Mouse (Mus musculus): ENCODE results near the gene Slc36a3.
A peak's percentile ranks its signal among the peaks of the same experiment; 100 is the strongest.

The Slc36a3 gene

DNA sequence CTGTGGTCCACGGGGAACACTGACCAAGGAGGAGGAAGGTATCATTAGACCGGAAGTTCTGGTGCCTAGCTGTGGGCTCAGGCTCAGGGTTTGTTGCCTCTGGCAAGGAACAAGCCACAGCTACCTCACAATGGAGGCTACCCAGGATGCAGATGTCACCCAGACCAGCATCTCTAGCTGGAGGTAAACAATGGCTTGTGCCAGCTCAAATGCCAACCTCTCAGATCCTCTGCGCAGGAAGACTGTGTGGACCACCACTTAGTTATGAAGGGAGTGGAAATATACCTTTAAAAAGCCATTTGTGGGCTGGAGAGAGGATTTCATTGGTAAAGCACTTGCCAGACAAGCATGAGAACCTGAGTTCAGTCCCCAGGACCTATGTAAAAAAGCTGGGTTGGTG, at the start of gene Slc36a3:
Gene Slc36a3 (minus strand): TSS at position 101 of the 400 bp plus-strand sequence.
- no peak for DNase-seq (ENCODE audit: low spot score)

DNA sequence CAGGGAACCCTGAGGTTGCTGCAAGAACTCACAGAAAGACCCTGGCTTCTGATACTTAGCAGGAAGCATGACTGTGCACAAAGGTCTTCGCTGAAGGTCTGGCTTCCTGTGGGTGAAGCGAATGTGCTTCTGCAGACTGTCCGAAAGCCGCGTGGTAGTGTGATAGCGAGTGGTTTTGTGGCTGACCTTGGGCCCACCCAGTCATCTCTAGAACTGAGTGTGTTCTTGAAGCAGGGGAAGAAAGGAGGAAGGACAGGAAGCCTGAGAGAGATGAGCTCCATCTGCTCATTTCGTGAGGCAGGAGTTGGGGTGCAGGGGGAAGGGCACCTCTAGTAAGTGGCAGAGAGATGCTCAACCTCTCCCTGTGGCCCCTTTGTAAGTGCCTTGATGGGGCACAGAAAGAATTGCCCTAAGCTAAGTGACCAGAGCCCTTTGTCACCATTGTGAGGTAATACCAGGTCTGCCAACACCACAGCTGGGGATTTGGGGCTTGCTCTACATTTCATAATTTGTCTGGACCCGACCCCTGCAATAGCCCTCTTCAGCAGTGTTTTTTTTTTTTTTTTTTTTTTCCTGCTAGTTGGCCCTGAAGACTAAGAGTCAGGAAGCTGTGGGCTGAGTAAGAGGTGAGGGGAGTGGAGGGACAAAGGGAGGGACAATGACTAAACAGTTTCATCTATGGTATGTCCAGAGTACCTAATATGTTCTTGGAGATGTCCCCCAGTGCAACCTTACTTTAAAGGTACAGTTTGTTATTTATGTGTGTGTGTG, 46.4 kb upstream of the Slc36a3 start:
- DNase-seq (ENCODE audit: low spot score) = no peak

DNA sequence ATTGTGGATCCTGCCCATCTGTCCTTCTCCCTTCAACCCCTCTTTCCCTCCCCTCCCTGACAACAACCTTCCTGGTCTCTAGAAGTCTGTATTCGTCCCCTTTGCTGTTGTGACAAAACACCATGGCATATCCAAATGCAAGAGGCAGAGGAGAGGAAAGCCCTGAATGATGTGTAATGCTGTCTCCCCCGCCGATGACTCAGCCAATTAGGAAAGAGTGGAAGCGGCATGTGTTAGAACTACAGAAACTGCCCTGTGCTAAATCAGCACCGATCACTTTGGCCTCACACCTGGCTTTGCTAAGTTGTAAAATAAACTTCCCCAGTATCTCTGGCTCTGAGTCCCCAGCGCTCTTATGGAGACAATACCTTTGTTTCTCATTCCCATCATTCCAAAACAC, 45.6 kb upstream of the Slc36a3 start:
- no peak for DNase-seq (ENCODE audit: low spot score)

DNA sequence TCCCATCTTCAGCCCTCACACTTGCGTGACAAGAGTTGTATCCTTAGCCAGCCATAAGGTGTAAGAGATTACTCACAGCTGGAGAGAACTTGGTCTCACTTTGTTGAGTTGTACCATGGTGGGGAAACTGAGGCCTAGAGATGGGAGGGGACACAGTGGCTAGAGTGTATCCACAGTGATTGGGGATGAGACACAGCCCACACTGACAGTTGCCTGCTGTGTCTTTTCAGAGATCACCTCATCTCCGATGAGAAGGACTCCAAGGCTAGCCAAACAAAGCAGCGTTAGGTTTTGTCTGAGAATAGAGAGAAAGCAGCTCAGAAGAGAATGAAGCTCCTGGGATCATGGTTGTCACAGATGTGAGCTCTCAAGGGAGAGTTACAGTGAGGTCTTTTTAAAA, 38.7 kb upstream of the Slc36a3 start:
- no peak for DNase-seq (ENCODE audit: low spot score)

DNA sequence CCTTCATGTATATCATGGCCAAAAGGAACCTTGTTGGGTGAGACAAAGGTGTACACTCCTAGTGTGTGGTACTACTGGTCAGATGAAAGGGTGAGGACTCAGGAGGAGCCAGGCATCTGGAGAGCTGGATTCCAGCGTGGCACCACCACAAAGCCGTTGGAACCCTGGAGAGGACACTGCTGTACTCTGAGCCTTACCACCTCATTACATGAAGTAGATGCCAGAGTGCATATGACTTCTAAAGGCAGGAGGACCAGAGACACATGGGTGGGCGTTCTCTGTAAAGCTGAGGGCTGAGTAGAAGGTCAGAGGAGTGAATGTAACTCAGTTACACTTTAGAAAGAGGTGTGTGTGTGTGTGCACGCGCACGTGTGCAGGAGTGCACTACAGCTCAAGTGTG, 36.3 kb upstream of the Slc36a3 start:
- DNase-seq (ENCODE audit: low spot score) = no peak

DNA sequence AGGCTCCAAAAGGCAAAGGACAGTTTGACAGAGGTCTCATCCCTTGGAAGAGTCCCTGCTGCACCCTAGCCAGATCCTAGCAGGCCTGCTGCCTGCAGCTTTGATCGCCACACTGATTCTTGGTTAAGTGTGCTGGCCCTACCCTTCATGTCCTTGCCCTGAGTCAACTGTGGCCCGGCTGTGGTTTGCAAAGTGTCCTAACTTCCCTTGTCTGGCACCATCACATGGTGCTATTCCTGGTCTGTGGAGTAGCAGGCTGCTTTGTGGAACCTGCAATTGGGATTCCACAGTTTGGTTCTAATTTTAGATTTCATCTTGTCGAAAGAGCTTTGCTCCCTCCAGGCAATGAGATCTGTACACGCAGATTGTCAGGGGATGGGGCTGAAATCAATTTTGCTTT, 35.8 kb upstream of the Slc36a3 start:
- no peak for DNase-seq (ENCODE audit: low spot score)

DNA sequence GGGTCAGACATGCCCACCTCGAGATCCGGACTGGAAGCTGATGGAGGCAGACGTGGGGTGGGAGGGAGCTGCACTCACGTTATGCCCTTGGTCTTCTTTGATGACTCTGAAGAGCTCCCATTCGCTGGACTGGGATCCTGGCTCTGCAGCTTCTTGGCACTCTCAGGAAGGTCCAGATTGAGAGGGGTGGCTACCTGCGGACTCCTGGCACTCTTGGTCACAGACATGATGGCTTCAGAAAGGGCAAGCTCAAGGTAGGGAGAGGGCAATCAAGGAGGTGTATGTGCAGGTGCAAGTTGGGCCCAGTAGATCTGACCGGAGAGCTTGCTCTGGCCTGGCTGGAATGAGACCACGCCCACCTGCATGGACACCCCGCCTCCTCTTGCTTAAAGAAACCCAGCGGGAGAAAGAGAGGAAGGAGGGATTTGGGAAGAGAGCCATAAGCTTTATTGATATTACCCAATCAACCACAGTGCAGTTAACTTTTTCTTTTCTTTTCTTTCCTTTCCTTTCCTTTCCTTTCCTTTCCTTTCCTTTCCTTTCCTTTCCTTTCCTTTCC, 33.3 kb upstream of the Slc36a3 start, which contains the start of gene Slc36a2:
Gene Slc36a2 (minus strand): TSS at position 345 of the 559 bp plus-strand sequence.
- peak; percentile 45 for DNase-seq (ENCODE audit: low spot score)

DNA sequence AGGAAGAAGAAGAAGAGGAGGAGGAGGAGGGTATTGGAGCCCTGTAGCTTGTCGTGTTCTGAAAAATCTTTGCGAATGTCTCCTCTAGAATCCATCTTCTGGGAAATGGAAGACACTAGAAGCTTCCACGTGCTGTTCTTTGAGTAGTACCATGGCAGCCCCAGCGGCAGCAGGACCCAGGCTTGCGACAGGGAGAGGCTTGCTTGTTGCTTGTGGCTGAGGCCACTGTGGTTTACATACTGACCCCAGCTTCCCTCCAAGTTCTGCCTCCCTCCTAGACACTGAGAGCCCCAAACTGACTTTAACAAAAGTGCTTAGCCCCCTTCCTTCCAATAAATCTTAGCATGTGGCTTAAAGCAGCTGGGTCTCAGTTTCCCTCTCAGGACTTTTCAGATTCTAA, 32.7 kb upstream of the Slc36a3 start:
- DNase-seq (ENCODE audit: low spot score) = no peak

DNA sequence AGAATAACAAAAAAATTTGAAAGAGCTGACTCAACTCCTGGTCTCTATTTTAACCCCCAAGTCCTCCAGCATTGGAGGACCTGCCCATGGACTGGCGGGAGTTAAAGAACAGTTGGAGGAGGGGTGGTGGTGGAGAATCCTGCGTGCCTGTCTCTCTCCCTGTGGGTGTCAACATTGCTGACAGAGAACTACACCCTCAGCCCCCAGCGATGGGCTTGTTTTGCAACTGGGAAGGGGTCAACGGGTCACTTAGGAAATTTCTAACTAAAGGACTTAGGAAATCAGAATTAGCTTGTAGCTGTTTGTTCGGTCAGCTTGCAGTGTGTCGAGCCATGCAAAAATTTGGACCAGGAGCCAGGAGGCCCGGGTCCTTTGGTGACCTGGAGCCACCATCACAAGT, 31.6 kb upstream of the Slc36a3 start:
- no peak for DNase-seq (ENCODE audit: low spot score)

DNA sequence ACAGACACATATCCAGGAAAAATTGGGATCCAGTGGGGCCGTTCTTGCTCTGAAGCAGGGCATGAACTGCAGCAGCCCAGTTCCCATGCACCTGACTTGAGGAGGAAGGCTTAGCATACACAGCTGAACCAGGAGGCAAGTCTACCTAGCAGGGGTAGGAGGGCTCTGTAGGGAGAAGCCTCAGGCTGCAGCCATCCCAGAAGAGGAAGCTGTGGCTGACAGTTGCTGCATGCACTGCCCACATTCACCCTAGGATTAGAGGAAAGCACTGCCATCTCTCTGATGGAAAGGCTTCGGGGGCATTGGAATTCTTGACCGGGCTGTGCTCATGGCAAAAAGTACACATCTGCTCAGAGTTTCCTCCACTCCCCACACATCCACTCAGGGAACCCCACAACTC, 28.3 kb upstream of the Slc36a3 start:
- DNase-seq (ENCODE audit: low spot score) = no peak

DNA sequence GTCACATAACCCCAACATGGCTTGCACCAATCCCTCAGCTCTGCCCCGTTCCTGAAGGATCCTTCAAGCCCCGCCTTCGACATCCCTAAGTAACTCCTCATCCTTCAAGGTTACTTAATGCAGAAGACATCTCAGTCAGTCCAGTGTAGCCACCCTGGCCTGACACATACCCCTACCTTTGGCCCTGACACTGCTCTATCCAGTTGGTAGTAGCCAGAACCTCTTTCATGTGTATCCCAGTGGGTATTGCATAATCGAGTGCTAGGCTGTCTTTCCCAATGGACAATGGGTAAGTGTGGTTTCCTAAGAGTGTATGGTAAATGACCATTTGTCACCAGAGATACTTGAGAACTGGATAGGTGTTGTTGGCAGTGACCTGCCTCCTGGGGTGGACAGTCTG, 27.3 kb upstream of the Slc36a3 start:
- DNase-seq (ENCODE audit: low spot score) = no peak

DNA sequence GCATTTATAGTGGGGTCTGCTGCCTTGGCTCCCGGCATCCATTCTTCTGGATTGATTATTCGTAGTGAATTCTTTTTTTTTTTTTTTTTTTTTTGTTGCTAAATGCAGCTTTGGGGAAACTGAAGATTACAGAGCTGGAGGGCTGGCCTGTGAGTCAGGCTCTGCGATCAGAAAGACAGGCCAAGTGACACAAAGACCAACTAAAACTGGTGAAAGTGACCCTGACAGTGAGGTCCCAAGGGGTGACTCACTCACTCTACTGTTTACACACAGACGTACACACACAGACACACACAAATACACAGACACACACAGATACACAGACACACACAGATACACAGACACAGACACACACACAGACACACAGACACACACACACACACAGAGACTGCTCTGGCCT, 19.0 kb upstream of the Slc36a3 start:
- no peak for DNase-seq (ENCODE audit: low spot score)

DNA sequence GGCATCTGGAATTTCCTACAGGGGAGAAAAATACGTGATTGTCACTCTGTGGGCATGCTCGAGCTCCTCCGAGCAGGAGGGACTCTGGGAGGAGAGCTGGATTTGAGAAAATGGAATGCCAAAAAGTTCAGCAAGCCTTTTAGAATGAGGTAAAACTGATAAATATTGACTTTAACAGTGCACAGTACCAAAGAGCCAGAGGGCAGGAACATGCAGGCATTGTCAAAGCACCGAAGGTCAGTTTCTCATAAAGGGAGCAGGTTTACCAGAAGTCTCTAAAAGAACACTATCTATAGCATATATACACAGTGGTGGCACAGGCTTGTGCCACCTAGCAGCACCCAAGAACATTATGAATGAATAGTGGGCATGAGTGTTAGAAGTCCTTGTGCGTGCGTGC, 17.4 kb upstream of the Slc36a3 start:
- DNase-seq (ENCODE audit: low spot score) = no peak

DNA sequence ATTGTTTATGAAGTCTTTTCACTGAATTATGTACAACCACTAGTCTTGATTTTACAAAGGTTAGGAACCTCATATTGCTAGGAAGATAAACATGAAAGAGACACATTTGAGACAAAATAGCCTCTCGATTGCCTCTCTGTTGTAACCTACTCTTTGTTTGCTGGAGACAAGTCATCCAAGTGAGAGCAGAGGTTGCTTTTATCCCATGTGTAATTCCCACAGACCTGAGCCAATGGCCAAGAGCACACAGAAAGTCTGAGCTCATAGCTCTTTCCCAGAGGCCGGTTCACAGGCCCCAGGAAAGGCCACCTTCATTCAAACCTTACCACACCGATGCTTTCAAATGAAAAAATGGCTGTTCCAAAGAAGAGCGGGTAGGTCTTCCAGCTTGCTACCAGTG, 17.0 kb upstream of the Slc36a3 start:
- no peak for DNase-seq (ENCODE audit: low spot score)

DNA sequence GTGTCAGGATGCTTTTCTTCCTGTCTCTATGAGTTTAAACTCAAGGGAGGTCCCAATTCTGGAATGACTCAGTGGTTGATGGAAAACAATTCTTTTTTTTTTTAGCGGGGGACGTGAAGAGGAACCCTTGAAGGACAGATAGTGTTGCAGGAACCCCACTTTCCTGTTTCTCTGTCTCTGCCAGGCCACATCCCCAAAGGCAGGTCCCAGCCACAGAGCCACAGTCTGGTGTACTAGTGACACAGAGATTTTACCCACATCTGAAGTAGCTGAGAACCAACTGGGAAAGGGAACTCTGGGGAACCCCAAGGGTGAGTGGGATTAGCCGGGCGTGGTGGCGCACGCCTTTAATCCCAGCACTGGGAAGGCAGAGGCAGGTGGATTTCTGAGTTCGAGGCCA, 14.2 kb upstream of the Slc36a3 start:
- DNase-seq (ENCODE audit: low spot score) = no peak

DNA sequence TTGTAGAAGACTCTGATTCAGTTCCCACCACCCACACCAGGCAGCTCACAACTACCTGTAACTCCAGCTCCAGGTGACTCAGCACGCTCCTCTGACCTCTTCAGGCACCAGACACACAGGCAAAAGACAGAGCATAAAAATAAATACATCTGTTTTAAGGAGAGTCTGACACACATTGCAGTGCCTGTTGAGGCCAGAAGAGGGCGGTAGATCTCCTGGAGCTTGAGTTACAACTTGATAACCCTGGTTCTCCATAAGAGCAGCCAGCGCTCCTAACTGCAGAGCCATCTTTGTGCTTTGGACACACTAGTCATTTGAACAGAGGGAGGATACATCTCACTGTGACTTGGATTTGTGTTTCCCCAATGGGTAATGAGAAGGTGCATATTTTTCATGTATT, 13.2 kb upstream of the Slc36a3 start:
- DNase-seq (ENCODE audit: low spot score) = peak; percentile 25

DNA sequence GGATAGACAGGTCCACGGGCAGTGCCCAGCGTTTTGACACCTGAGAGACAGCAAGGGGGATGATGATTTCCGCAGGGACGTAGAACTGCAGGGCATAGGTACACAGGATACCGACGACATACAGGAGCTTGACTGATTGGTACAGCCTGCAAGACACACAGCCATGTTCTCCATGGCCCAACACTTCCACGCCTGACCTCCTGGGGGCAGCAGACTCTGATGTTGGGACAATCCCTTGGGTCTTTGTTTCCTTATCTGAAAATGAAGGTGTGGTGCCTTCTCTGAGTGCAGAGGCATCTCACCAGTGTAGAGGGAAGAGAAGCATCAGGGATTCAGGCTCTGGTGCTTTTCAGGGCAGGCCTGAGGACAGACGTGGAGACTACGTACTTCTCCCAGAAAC, 11.2 kb upstream of the Slc36a3 start:
- peak; percentile 47 for DNase-seq (ENCODE audit: low spot score)

DNA sequence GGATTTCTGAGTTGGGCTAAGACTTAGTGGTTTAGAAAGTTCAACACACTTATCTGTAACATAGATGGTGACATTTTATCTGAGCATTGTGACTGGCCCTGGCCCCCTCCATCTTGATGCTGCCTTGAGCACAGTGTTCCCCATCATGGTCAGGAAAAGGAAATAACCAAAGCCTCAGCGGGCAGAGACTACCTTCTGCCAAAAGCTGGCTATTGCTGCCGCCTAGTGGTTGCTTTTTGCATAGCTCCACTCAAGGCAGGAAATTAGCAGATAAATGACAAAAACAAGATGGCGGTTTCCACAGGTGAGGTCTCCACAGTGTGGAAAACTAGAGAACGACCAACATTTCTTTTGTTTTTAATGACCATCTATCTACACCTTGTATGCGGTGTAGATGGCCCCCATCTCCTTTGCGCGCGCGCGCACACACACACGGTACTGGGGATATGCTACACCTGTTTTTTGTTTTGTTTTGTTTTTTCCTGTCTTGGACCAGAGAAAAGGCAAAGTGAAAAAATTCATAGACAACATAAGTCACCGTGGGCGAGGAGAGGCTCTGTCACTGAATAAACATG, 7.4 kb upstream of the Slc36a3 start:
- DNase-seq (ENCODE audit: low spot score) = peak; percentile 88

DNA sequence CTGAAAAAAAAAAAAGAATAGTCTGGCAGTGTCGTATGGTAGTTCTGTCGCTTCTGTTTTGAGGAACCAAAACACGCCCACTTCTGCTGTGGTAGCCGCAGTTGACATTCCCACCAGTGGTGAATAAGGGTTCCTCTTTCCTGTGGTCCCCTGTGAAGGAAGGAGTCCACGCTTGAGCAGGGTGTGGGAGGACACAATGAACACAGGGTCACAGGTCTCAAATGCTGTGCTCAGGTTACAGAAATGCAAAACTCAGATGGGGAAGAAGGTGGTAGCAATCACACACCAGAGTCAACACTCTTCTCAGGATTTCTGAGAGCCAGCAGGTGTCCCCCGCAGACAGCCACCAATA, 3.5 kb upstream of the Slc36a3 start:
- DNase-seq (ENCODE audit: low spot score) = no peak

DNA sequence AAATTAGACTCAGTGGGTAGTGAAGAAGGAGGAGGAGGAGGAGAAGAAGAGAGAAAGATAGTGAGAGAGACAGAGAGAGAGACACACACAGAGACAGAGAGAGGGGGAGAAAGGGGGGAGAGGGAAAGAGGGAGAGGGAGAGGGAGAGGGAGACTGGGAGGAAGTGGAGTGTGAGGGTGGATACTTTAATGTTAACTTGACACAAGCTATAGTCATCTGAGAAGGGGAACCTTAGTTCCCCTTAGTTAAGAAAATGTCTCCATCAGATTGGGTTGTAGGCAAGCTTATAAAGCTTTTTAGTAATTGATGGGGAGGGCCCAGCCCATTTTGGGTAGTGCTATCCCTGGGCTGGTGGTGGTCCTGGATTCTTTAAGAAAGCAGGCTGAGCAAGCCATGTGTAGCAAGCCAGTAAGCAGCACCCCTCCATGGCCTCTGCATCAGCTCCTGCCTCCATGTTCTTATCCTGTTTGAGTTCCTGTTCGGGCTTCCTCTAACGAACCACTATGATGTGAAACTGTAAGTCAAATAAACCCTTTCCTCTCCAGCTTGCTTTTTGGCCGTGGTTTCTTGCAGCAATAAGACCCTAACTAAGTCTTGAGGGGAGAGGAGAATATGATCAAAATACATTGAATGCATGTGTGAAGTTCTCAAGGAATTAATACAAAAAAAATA, 3.0 kb upstream of the Slc36a3 start:
- no peak for DNase-seq (ENCODE audit: low spot score)

DNA sequence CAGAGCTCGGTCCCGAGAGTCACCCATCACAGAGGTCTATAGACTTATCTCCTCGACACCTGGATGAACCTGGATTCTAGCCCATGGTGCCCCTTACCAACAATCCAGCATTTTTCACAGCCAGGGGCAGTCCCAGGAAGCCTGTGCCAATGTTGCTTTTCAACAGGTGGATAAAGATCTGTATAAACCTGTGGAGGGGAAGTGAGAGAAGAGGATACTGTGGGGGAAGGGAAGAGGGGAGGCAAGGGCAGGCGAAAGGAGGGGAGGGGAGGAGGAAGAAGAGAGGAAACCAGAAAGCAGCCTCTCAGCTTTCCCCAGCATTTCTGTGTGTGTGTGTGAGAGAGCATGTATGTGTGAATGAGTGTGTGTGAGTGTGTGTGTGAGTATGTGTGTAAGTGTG, 3.0 kb downstream of the Slc36a3 start:
- no peak for DNase-seq (ENCODE audit: low spot score)

DNA sequence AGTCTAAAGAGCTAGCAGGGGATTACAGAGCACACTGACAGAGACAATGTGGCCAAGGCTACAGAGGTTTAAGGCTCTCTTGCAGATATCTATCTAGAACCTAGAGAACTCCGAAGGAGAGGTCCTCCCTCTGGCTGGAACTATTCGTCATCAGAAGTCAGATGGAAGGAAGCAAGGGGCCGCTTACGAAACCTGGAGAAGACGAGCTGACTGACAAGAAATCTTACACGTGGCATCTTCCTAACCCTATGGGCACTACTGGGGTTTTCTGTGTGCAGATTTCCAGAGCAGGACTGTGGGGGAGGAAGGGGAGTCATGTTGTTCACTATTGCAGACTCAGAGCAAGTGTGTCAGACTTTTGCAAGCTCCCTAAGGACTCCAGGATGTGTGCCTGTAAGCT, 4.1 kb downstream of the Slc36a3 start:
- DNase-seq (ENCODE audit: low spot score) = no peak

DNA sequence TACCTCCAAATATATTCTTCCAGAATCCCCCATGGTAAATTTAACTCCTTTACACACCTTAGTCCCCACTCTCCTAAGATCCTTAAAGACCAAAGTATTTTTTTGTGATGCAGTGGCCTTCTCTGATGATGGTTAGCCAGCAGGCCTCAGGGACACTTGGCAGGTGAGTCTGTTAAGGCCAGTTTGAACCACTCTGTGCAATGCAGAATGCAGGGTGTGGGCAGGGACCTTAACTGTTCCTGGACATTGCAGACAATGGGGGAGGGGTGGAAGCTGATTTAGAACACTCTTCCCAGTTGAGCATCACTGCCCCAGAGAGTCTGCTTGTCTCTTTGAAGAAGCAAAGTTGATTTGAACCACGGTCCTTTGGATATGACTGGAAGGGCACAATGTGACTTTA, 4.7 kb downstream of the Slc36a3 start:
- DNase-seq (ENCODE audit: low spot score) = no peak
